Mouse (Mus musculus) forebrain, embryonic 14.5 days (tissue): ENCODE results near the gene Megf11. TPM values are rescaled to one million over a fixed set of nuclear protein-coding genes. Genes with fewer than 3 reads are reported as not detected.

Experiments
- microRNA-seq: library from miRNA; unstranded; fragments of <30 nt; microRNA quantifications from one replicate; pipeline ENCODE4, GENCODE M21; 2016
- polyA plus RNA-seq: library from polyadenylated mRNA; unstranded; fragments of >200 nt; fragmentation: Nextera tagmentation; extraction: Ambion mirVana; gene quantifications from 2 replicates; pipeline ENCODE4 v1.2.1, GENCODE M21; 2014

Gene Megf11
- polyA plus RNA-seq, 1 experiment from 2014 or later: 7.0 TPM

Small RNA genes within 50 kb of the gene (microRNA-seq; reads per million reads assigned to microRNA genes)
- gene Gm47308: not detected

Other genes with a start within 250 kb of the Megf11 start
- 6.2 and 7.2 TPM in 2 replicates for gene Zwilch, start 212.5 kb upstream of the Megf11 start, polyA plus RNA-seq
- 868 and 950 TPM in 2 replicates for gene Rpl4, start 212.3 kb upstream of the Megf11 start, polyA plus RNA-seq
- gene Snapc5, start 206.4 kb upstream of the Megf11 start, polyA plus RNA-seq: 21.3 and 24.3 TPM in 2 replicates
- 1.7 and 2.2 TPM in 2 replicates for gene Uchl4, start 150.4 kb upstream of the Megf11 start, polyA plus RNA-seq
- 42.2 and 50.7 TPM in 2 replicates for gene Map2k1, start 132.0 kb upstream of the Megf11 start, polyA plus RNA-seq
- 154 and 174 TPM in 2 replicates for gene Tipin, start 104.0 kb upstream of the Megf11 start, polyA plus RNA-seq
- gene Dis3l, start 44.3 kb upstream of the Megf11 start, polyA plus RNA-seq: 22.5 and 24.7 TPM in 2 replicates